Mouse (Mus musculus): Measurements from ENCODE around the gene Gcnt3.
A peak's percentile ranks its signal among the peaks of the same experiment; 100 is the strongest.
"Not testable (repeated sequence)": the region's sequence is repeated elsewhere in the genome, so short reads cannot be mapped to it uniquely, and the experiment has no call there.

Gene Gcnt3

GRCm38 (mm10) chr9:70044865-70045264, 7.0 kb upstream of the Gcnt3 start:
- no peak for DNase-seq (ENCODE audit: low spot score in 2 of 2)

- no peak for DNase-seq (ENCODE audit: low spot score in 2 of 2)
Measured at GRCm38 (mm10) chr9:70042935-70043334, 5.0 kb upstream of the Gcnt3 start.

GRCm38 (mm10) chr9:70042137-70042536, 4.2 kb upstream of the Gcnt3 start:
- no peak for DNase-seq (ENCODE audit: low spot score in 2 of 2)

- DNase-seq (ENCODE audit: low spot score in 2 of 2) = no peak
Measured at GRCm38 (mm10) chr9:70040570-70040969, 2.7 kb upstream of the Gcnt3 start.

GRCm38 (mm10) chr9:70039597-70040385, 1.9 kb upstream of the Gcnt3 start:
- DNase-seq (ENCODE audit: low spot score in 2 of 2) = no peak

GRCm38 (mm10) chr9:70036646-70037045, 1.2 kb downstream of the Gcnt3 start:
- DNase-seq (ENCODE audit: low spot score in 2 of 2) = no peak

- no peak for DNase-seq (ENCODE audit: low spot score in 2 of 2)
Measured at GRCm38 (mm10) chr9:70034702-70035101, 3.2 kb downstream of the Gcnt3 start.

- DNase-seq (ENCODE audit: low spot score in 2 of 2) = no peak
Measured at GRCm38 (mm10) chr9:70033056-70033455, 4.8 kb downstream of the Gcnt3 start.

GRCm38 (mm10) chr9:70032167-70032566, 5.7 kb downstream of the Gcnt3 start:
- no peak for DNase-seq (ENCODE audit: low spot score in 2 of 2)

GRCm38 (mm10) chr9:70025365-70026012, 12.4 kb downstream of the Gcnt3 start:
- no peak for DNase-seq (ENCODE audit: low spot score in 2 of 2)

GRCm38 (mm10) chr9:70024648-70025047, 13.2 kb downstream of the Gcnt3 start:
- no peak for DNase-seq (ENCODE audit: low spot score in 2 of 2)

- not testable (repeated sequence) for DNase-seq (ENCODE audit: low spot score in 2 of 2)
Measured at GRCm38 (mm10) chr9:70023615-70024014, 14.3 kb downstream of the Gcnt3 start.

GRCm38 (mm10) chr9:70022083-70022482, 15.8 kb downstream of the Gcnt3 start:
- DNase-seq (ENCODE audit: low spot score in 2 of 2) = no peak

- no peak for DNase-seq (ENCODE audit: low spot score in 2 of 2)
Measured at GRCm38 (mm10) chr9:70021610-70022009, 16.3 kb downstream of the Gcnt3 start.

- no peak for DNase-seq (ENCODE audit: low spot score in 2 of 2)
Measured at GRCm38 (mm10) chr9:70018879-70019278, 19.0 kb downstream of the Gcnt3 start.

- DNase-seq (ENCODE audit: low spot score in 2 of 2) = no peak
Measured at GRCm38 (mm10) chr9:70015632-70016031, 22.3 kb downstream of the Gcnt3 start.

- peak; percentile 83 to 90 for DNase-seq (ENCODE audit: low spot score in 2 of 2)
Measured at GRCm38 (mm10) chr9:70012408-70012901, 25.4 kb downstream of the Gcnt3 start, which contains the start of gene Gtf2a2. Gene Gtf2a2, plus strand, starts transcription at chr9:70012550.

- no peak for DNase-seq (ENCODE audit: low spot score in 2 of 2)
Measured at GRCm38 (mm10) chr9:70011537-70012407, 26.1 kb downstream of the Gcnt3 start.

- DNase-seq (ENCODE audit: low spot score in 2 of 2) = no peak
Measured at GRCm38 (mm10) chr9:70010781-70011473, 27.0 kb downstream of the Gcnt3 start.

GRCm38 (mm10) chr9:70009754-70010304, 28.1 kb downstream of the Gcnt3 start:
- no peak for DNase-seq (ENCODE audit: low spot score in 2 of 2)
